Mouse (Mus musculus) adrenal gland, adult 10 weeks (tissue): Measurements from ENCODE around the gene Baat. TPM values are rescaled to one million over a fixed set of nuclear protein-coding genes. Genes with fewer than 3 reads are reported as not detected.

Source experiments
- polyA plus RNA-seq: library from polyadenylated mRNA; stranded (reverse); fragments of 350-450 nt; fragmentation: Illumina TruSeq; extraction: RNeasy Lipid Tissue Mini Kit (QIAGEN cat#74804); gene quantifications from one replicate; pipeline ENCODE4 v1.2.3, GENCODE M21; 2014; ENCODE audit warnings: low read depth, low replicate concordance

The Baat gene
- polyA plus RNA-seq = 0.29 TPM

DNA sequence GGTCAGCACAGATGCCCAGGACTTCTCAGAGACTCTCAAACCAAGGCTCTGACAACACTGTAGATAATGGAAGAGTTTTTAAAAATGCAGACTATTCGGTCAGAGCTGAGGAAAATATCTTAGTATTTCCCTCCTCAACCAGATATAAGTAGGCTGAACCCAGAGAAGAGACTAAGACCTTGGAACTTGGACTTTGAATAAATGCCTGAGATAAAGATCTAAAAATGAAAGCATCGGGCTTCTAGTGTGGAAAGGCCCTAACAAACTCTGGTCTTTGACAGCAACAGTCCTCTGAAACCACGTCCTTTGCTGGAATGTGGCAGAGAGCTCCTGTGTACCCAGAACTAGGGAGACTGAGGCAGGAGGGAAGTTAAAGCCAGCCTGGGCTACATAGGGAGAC lies at the start of gene Baat:
Gene Baat (minus strand): TSS at position 172 of the 400 bp plus-strand sequence.

DNA sequence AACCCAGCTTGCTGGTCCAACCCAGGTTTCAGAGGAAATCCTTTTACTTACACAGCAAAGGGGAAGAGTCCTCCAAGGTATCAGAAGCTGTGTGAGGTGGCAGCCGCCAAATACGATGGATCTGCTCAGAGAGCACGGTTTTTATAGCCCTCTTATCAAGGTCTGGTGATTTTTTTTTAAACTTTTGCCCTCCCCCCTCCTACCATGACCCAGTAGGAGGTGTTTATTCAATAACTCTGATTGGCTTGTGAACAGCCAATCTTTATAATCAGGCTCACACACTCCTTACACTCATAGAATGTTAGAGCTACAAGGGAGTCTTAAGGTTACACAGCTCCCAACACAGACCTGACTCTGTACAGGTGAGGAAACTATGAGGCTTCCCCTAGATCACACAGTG lies 43.0 kb upstream of the Baat start, which contains the start of gene Aldob:
Gene Aldob (minus strand): TSS at position 164 of the 400 bp plus-strand sequence.

DNA sequence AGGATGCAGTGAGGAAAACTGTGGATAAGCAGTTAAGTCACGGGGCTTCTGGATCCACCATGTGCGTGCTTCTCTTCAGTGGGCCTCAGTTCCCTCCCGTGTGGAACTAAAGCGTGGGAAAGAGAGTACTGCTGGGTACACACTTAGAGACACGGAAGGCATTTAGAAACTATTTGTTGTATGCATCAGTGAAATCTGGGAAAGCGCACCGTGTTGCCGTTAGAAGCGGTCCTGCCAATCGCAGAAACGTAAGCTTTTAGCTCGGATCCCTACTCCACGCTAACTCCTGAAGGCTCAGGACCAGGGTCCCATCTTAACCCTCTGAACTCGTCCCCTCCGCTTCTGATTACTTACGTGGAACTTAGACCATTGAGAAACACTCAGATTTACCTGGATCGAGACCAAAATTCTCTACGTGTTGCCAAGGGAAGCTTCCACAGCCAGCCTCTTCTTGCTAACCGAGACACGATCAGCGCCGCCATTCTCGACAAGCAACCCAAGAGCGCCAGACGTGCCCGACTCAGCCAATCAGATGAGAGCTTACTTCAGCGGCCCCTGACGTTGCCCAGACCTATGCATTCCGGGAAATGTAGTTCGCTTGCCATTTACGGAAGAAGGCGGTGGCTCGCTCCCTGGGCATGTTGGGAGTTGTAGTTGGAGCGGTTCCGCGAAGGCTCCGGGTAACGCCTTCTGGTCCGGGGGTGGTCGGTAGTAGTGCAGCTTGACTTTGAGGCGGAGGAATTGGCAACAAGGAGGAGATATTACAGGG lies 14.4 kb upstream of the Baat start, which contains the start of the genes Mrpl50 and Zfp189:
Gene Mrpl50 (minus strand): TSS at position 522 of the 769 bp plus-strand sequence.
Gene Zfp189 (plus strand): TSS at position 605 of the 769 bp plus-strand sequence.

DNA sequence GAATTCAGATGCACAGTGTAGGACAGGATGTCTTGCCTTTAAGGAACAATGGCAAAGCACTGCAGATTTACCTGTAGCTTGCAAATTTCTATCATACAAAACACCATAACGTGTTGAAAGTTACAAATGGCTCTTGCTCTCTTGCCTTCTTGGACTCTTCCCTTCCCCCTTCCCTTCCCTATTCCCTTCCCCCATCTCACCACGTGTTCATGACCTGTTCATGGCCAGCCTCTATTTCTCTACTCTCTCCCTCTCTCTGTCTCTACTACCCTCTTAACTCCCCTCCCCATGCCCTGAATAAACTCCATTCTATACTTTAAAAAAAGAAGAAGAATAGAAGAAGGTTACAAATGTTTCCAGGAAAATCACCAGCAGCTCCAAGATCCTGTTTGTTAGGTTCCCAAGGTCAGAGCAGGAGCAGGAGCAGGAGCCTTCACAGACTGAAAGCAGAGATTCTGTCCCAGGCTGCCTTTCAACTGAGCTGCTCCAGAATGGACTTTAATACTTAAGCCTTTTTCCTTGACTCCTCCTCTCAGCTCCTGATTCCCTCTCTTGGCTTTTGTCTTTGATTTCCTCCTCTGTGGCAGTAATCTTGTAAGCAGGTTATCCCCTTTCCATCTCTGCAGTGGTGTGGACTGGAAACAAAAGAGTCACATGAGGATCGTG lies 32.8 kb downstream of the Baat start, which contains the start of gene Acnat1:
Gene Acnat1 (minus strand): TSS at position 478 of the 666 bp plus-strand sequence.

Other genes starting within 250 kb of the Baat start
- gene Acnat2, start 98.4 kb downstream of the Baat start, polyA plus RNA-seq = not detected
- gene Acnat1, start 32.6 kb downstream of the Baat start, polyA plus RNA-seq = 0.93 TPM
- gene Mrpl50, start 14.5 kb upstream of the Baat start, polyA plus RNA-seq = 151 TPM
- gene Zfp189, start 14.6 kb upstream of the Baat start, polyA plus RNA-seq = 15.8 TPM
- not detected for gene Aldob, start 43.0 kb upstream of the Baat start, polyA plus RNA-seq
- 1.6 TPM for gene Tmem246, start 91.3 kb upstream of the Baat start, polyA plus RNA-seq
- 65.3 TPM for gene Rnf20, start 125.4 kb upstream of the Baat start, polyA plus RNA-seq
- not detected for gene Ppp3r2, start 175.5 kb upstream of the Baat start, polyA plus RNA-seq